Mouse (Mus musculus): ENCODE data around the gene Wdr34. TPM values are rescaled to one million over a fixed set of nuclear protein-coding genes. Genes with fewer than 3 reads are reported as not detected.
A peak's percentile ranks its signal among the peaks of the same experiment; 100 is the strongest.

Gene Wdr34
- polyA plus RNA-seq, 1 experiment from 2014 or later, result 24.1 TPM

DNA sequence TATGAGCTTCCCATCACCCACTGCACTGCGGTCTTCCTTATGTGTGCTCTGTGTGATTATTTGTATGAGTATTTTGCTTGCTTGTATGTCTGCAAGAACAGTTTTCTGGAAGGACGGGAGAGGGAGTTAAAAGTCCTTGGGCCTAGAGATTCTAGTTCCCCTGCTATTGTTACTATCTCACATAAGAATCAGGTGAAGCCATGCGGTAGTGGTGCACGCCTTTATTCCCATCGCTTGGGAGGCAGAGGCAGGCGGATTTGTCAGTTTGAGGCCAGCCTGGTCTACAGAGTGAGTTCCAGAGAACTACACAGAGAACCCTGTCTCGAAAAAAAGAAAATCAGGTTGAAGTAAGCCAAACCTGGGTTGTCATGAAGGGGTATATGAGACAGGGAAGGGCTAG is 24.2 kb upstream of the Wdr34 start:
- ATAC-seq (replicated peaks; ENCODE audit: extremely low read depth, insufficient read depth, low FRiP score), result no peak
- peaks cover 30% of the 10 kb centered on the region for H3K36me3 ChIP-seq (ENCODE audit: control insufficient read depth, insufficient read depth)

DNA sequence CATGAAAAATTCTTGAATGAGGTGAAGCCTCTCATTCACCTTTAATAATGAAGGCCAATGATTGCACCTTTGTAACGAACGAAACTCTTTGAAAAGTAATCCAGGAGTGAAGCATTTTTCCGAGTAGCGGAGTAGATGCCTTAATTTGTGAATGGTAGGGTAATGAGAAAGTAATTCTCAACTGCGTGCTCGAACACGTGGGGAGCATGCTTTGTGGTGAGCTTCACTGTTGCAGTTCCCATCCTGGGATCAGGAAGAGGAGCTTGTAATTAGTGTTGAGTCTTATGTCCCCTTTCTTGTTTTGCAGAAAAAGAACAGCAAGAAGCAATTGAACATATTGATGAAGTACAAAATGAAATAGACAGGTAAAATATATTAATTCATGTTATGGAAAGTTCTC is 19.3 kb upstream of the Wdr34 start:
- H3K27me3 ChIP-seq (ENCODE audit: control insufficient read depth, insufficient read depth, low read length), result no peaks in the 10 kb centered on the region
- H3K4me1 ChIP-seq (ENCODE audit: control insufficient read depth, insufficient read depth, low read length), result peaks cover 26% of the 10 kb centered on the region
- ATAC-seq (replicated peaks; ENCODE audit: extremely low read depth, insufficient read depth, low FRiP score), result no peak
- H3K36me3 ChIP-seq (ENCODE audit: control insufficient read depth, insufficient read depth), result peaks cover 29% of the 10 kb centered on the region
- peak overlapping the region; percentile 76 for H3K4me2 ChIP-seq (ENCODE audit: low read depth, low read length)
- peak overlapping the region; percentile 96 for H3K4me3 ChIP-seq (ENCODE audit: low read length)
- H3K9me3 ChIP-seq (replicated peaks; ENCODE audit: control insufficient read depth, low read length), result no peaks in the 10 kb centered on the region
- 25% methylated on average over 7 of the region's 7 CpGs for WGBS
- H3K27ac ChIP-seq (ENCODE audit: low read length), result no peak overlapping the region
- H3K9ac ChIP-seq (ENCODE audit: low read length), result peak overlapping the region; percentile 94

More for the DNA sequence above, 24.2 kb upstream of the Wdr34 start:
- H3K9me3 ChIP-seq (replicated peaks; ENCODE audit: control insufficient read depth, low read length), result no peaks in the 10 kb centered on the region
- no peak overlapping the region for H3K27ac ChIP-seq (ENCODE audit: low read length)
- H3K9ac ChIP-seq (ENCODE audit: low read length), result no peak overlapping the region
- H3K4me2 ChIP-seq (ENCODE audit: low read depth, low read length), result no peak overlapping the region
- no peak overlapping the region for H3K4me3 ChIP-seq (ENCODE audit: low read length)
- WGBS, result 74% methylated on average over 7 of the region's 7 CpGs
- no peaks in the 10 kb centered on the region for H3K27me3 ChIP-seq (ENCODE audit: control insufficient read depth, insufficient read depth, low read length)
- peaks cover 7% of the 10 kb centered on the region for H3K4me1 ChIP-seq (ENCODE audit: control insufficient read depth, insufficient read depth, low read length)

DNA sequence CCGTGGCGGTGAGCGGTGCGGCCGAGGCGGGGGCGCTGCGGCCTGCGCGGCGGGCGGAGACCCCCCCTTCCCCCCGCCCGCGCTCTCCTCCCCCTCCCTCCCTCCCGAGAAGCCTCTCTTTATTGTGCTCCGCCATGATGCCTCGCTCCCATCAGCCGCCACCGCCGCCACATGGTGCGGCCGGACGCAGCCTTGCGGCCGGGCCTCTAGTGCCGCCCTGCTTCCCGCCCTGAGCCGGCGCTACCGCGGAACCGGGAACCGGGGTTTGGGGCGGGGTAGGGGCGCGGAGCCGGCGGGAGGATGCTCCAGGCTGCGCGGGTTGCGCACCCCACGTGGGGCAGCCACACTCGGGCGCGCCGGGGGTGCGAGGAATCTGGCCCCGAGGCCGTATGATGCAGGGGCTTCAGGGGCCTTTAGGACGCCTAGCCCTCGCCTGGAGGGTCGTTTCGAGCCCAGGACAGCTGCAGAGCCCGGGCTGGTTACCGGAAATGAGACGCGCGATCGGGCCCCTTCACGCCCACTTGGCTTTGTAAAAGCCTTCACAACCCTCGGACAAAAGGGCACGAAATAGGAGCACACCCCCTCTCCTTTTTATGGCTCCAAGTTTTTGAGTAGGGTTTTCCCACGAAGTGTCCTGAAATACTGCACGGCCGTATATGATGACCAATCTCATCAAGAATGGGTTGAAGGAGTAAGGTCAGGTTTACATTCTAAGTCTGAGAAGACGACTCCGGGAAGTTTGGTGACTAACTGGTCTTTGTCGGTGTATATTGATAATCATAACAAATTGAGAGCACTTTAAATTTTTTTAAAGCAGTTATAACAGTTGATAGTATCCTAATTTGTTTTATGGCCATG is 18.6 kb upstream of the Wdr34 start:
- Histone ChIP-seq H3K27ac (ENCODE audit: low read length) (peak overlapping the region; percentile 99), H3K9ac (ENCODE audit: low read length) (peak overlapping the region; percentile 94), H3K27me3 (ENCODE audit: control insufficient read depth, insufficient read depth, low read length) (no peaks in the 10 kb centered on the region), H3K36me3 (ENCODE audit: control insufficient read depth, insufficient read depth) (peaks cover 23% of the 10 kb centered on the region), H3K9me3 (replicated peaks; ENCODE audit: control insufficient read depth, low read length) (no peaks in the 10 kb centered on the region), H3K4me3 (ENCODE audit: low read length) (peak overlapping the region; percentile 96), H3K4me2 (ENCODE audit: low read depth, low read length) (peak overlapping the region; percentile 76), H3K4me1 (ENCODE audit: control insufficient read depth, insufficient read depth, low read length) (peaks cover 26% of the 10 kb centered on the region)
- under 1% methylated on average over 53 of the region's 69 CpGs for WGBS
- ATAC-seq (replicated peaks; ENCODE audit: extremely low read depth, insufficient read depth, low FRiP score), result peak; percentile 1; the same call in 1 of the 2 replicates

DNA sequence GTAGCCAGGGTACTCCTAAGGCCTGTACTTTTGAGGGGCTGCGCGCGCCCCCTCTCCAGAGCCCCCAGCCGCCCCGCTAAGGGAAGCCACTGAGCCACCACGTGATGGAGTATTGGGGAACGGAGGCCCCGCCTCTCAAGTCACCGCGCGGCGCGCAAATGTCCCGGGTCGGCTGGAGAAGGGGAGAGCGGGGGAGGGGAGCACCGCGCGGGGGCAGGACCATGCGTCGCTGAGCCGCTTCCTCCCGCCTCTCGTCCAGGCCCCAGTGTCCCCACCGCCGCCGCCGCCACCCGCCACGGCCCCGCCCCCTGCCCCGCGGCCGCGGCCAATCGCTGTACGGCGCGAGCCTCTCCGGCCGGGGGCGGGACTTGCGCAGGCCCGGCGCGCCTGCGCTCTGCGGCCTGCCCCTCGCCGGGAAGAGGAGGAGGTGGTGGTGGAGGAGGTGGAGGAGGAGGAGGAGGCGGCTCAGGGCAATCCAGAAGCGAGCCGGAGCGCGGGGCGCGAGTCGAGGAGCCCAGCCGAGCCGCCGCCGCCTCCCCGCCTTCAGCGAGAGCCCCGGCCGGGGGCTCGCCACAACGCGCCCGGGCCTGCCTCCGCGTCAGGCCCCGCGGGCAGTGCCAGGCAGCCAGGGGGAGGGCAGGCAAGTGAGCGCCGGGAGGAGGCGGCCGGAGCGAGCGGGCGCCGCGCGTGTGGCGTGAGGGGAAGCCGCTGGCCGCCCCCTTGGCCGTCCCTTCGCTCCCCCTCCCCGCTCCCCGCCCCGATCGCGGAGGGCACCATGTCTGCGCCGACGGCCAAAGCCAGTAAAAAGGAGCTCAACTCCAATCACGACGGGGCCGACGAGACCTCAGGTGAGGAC is 17.6 kb upstream of the Wdr34 start:
- WGBS, result 1% methylated on average over 55 of the region's 101 CpGs
- H3K9me3 ChIP-seq (replicated peaks; ENCODE audit: control insufficient read depth, low read length), result no peaks in the 10 kb centered on the region
- peak overlapping the region; percentile 96 for H3K4me3 ChIP-seq (ENCODE audit: low read length)
- ATAC-seq (replicated peaks; ENCODE audit: extremely low read depth, insufficient read depth, low FRiP score), result peak; percentile 93
- no peaks in the 10 kb centered on the region for H3K27me3 ChIP-seq (ENCODE audit: control insufficient read depth, insufficient read depth, low read length)
- H3K4me2 ChIP-seq (ENCODE audit: low read depth, low read length), result peak overlapping the region; percentile 64
- H3K9ac ChIP-seq (ENCODE audit: low read length), result peak overlapping the region; percentile 94
- peaks cover 26% of the 10 kb centered on the region for H3K4me1 ChIP-seq (ENCODE audit: control insufficient read depth, insufficient read depth, low read length)
- peak overlapping the region; percentile 99 for H3K27ac ChIP-seq (ENCODE audit: low read length)
- H3K36me3 ChIP-seq (ENCODE audit: control insufficient read depth, insufficient read depth), result peaks cover 23% of the 10 kb centered on the region

DNA sequence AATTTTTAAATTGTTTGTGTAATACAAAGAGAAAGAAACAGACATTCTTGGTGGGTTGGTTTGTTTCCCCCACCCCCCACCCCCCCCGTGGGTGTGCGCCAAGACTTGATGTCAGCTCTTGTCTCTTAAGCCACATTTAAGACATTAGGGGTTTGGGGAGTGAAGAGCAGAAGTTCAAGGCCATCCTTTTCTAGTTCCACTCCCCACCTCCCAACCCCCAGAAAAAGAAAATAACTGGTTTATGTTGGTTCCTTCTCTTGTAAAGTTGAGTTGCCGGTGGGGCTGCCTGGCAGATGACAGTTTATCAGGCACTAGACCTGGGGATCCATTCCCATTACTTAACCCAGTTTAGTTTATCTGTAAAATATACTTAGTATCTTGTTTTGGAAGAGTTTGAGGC is 15.6 kb upstream of the Wdr34 start:
- H3K27ac ChIP-seq (ENCODE audit: low read length), result peak overlapping the region; percentile 95
- H3K4me2 ChIP-seq (ENCODE audit: low read depth, low read length), result peak overlapping the region; percentile 87
- WGBS, result 57% methylated on average over 3 of the region's 3 CpGs

DNA sequence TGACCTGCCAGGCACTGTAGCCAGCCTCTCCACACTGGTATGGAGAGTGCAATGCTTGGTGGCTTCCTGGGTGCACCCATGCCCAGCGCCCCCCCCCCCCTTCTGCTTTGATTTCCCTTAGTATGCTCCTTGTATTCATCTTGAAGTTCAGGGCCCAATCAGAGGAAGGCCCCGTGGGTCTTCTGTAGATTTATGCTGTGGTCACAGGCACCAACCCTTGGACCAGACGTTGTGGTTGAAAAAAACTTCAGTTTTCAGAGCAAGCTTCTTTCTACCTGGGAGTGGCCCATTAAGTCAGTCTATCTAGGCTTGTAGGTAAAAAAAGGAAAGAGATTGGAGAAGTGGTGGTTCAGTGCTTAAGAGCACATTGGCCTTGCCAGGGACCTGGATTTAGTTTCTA is 15.1 kb upstream of the Wdr34 start:
- Histone ChIP-seq H3K27ac (ENCODE audit: low read length) (peak overlapping the region; percentile 95), H3K4me2 (ENCODE audit: low read depth, low read length) (peak overlapping the region; percentile 87), H3K4me1 (ENCODE audit: control insufficient read depth, insufficient read depth, low read length) (peaks cover 26% of the 10 kb centered on the region), H3K4me3 (ENCODE audit: low read length) (peak overlapping the region; percentile 68), H3K9me3 (replicated peaks; ENCODE audit: control insufficient read depth, low read length) (no peaks in the 10 kb centered on the region), H3K36me3 (ENCODE audit: control insufficient read depth, insufficient read depth) (peaks cover 5% of the 10 kb centered on the region; the same call in 1 of the 2 replicates), H3K9ac (ENCODE audit: low read length) (peak overlapping the region; percentile 80), H3K27me3 (ENCODE audit: control insufficient read depth, insufficient read depth, low read length) (no peaks in the 10 kb centered on the region)
- no peak for ATAC-seq (replicated peaks; ENCODE audit: extremely low read depth, insufficient read depth, low FRiP score)
- WGBS, result 21% methylated on average over 3 of the region's 3 CpGs

More for the DNA sequence above, 15.6 kb upstream of the Wdr34 start:
- ATAC-seq (replicated peaks; ENCODE audit: extremely low read depth, insufficient read depth, low FRiP score), result no peak
- H3K4me3 ChIP-seq (ENCODE audit: low read length), result peak overlapping the region; percentile 68
- no peaks in the 10 kb centered on the region for H3K27me3 ChIP-seq (ENCODE audit: control insufficient read depth, insufficient read depth, low read length)
- no peaks in the 10 kb centered on the region for H3K9me3 ChIP-seq (replicated peaks; ENCODE audit: control insufficient read depth, low read length)
- peaks cover 26% of the 10 kb centered on the region for H3K4me1 ChIP-seq (ENCODE audit: control insufficient read depth, insufficient read depth, low read length)
- peaks cover 9% of the 10 kb centered on the region; the same call in 1 of the 2 replicates for H3K36me3 ChIP-seq (ENCODE audit: control insufficient read depth, insufficient read depth)
- H3K9ac ChIP-seq (ENCODE audit: low read length), result peak overlapping the region; percentile 80

DNA sequence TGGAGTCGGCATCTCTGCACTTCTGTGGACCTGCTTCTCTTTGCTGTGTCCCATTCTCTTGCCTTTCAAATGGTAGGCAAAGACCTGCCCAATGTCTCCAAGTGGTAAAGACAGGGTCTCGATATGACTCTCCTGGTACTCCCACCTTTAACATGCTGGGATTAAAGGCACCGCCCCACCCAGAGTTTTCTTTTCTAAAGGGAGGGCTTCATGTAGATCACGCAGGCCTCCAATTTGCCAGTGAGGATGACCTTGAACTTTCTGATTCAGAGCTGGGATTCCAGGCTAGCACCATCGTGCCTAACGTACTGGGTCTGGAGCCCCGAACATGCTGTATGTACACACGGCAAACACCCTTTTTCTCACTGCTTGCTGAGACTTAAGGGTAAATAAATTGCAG is 14.6 kb upstream of the Wdr34 start:
- H3K4me2 ChIP-seq (ENCODE audit: low read depth, low read length), result peak overlapping the region; percentile 87
- H3K4me1 ChIP-seq (ENCODE audit: control insufficient read depth, insufficient read depth, low read length), result peaks cover 24% of the 10 kb centered on the region
- peak overlapping the region; percentile 68 for H3K4me3 ChIP-seq (ENCODE audit: low read length)
- H3K9me3 ChIP-seq (replicated peaks; ENCODE audit: control insufficient read depth, low read length), result no peaks in the 10 kb centered on the region
- ATAC-seq (replicated peaks; ENCODE audit: extremely low read depth, insufficient read depth, low FRiP score), result no peak
- peak overlapping the region; percentile 80 for H3K9ac ChIP-seq (ENCODE audit: low read length)
- peak overlapping the region; percentile 95 for H3K27ac ChIP-seq (ENCODE audit: low read length)
- H3K36me3 ChIP-seq (ENCODE audit: control insufficient read depth, insufficient read depth), result no peaks in the 10 kb centered on the region
- WGBS, result 8% methylated on average over 8 of the region's 8 CpGs
- H3K27me3 ChIP-seq (ENCODE audit: control insufficient read depth, insufficient read depth, low read length), result no peaks in the 10 kb centered on the region

DNA sequence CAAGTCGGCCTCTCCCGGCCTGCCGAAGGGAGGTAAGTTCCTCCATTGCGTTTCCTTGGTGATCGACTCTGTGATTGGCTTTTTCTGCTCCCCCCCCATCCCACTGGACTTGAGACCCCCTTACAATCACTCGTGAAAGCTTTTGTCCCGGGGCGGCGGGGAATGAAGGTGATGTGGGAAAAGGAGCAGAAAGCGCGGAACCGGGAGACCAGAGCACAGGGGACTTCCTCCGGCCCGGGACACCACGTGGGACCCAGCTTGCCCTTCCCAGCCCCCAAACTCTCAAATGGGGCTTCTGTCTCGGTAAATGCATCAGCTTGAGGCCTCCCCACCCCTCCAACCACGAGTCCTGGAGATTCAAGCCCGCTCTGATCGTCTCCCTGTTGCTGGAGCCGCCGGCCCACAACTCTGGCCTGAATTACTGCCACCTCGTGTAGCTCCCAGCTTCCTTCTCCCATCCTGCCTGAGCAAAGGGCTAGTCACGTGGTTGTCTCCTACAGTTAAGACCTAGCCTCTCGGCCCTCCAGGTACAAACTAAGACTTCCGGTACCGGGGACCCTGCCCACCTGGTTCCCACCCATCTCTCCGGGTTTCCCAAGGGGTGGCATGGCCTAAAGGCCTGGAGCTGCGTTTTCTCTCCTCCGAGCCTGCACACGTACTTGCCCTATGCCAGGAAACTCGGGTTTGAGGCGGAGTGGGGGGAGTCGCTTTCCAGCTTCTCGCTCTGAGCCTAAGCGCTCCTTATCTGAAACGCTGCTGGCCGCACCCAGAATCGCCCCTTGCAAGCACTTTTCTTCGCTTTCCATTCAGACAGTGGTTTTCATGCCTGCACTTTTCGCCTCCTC is 13.8 kb upstream of the Wdr34 start:
- Histone ChIP-seq H3K4me2 (ENCODE audit: low read depth, low read length) (peak overlapping the region; percentile 87), H3K27ac (ENCODE audit: low read length) (peak overlapping the region; percentile 95), H3K4me1 (ENCODE audit: control insufficient read depth, insufficient read depth, low read length) (peaks cover 19% of the 10 kb centered on the region), H3K36me3 (ENCODE audit: control insufficient read depth, insufficient read depth) (no peaks in the 10 kb centered on the region), H3K9ac (ENCODE audit: low read length) (peak overlapping the region; percentile 80), H3K27me3 (ENCODE audit: control insufficient read depth, insufficient read depth, low read length) (no peaks in the 10 kb centered on the region), H3K9me3 (replicated peaks; ENCODE audit: control insufficient read depth, low read length) (no peaks in the 10 kb centered on the region), H3K4me3 (ENCODE audit: low read length) (peak overlapping the region; percentile 68)
- WGBS, result under 1% methylated on average over 40 of the region's 40 CpGs
- 0 out of 2 replicates have a peak, but pooled peaks have one; percentile 8 for ATAC-seq (replicated peaks; ENCODE audit: extremely low read depth, insufficient read depth, low FRiP score)
